Mouse (Mus musculus) retina, adult 2 months (tissue): ENCODE data around the gene Serpina1f.
A peak's percentile ranks its signal among the peaks of the same experiment; 100 is the strongest.
"Not testable (repeated sequence)": the region's sequence is repeated elsewhere in the genome, so short reads cannot be mapped to it uniquely, and the experiment has no call there.

ENCODE experiments used
- DNase-seq: peaks from one replicate; pipeline ENCODE4 v3.0.0-alpha.2; 2012; ENCODE audit warnings: low read depth, low spot score

The Serpina1f gene

DNA sequence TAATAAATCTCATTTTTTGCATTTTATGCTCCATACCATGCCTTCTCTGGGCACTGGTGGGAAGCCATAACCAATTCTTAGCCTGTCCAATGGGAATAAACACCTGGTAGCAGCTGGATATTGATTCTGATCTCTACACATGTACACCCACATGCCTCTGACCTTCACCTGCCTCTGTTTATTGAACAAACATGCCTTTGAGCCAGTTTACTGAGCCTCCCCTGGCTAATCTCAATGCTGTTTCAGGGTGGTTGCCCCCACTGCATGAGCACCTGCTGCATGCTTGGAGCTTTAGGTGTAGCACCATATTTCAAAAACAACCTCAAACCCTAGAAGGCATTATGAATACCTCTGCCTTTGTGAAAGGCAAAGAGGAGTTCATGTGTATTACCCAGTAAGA is 33.3 kb downstream of the Serpina1f start:
- not testable (repeated sequence) for DNase-seq

DNA sequence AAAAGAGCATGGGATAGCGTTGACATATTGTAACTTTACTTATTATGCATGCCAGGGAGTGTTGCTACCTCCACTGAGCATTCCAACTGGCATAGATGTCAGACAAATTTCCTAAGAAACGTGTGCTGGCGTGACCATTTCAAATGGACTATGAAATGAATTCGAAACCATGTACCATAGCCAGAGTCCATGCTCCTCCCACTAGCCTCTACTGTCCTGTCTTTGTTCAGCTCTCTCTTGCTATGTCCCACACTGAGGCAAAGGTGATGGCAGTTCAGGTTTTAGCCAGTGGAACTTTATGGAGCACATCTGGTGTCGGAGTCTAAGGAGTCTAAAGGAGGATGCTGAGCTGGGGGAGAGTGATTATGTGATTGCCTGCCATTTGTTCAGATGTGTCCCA is 35.3 kb downstream of the Serpina1f start:
- no peak for DNase-seq

DNA sequence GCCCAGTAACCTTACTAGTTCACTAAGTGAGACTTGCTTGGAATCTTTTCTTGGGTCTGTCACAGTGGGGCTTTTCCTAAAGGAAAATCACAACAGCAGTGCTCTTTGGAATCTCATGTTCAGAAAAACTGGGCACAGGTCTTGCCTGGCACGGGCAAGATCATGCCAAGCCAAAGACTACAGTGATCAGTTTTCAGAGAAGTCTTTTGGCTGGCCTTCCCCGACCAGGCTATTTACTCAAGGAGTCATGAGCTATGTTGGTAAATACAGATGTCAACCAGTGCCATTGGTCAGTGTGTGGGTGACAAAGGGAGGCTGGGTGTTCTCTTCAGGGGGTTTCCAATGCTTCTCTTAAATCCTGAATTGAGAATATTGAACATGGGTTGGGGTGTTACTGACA is 36.2 kb downstream of the Serpina1f start:
- no peak for DNase-seq

DNA sequence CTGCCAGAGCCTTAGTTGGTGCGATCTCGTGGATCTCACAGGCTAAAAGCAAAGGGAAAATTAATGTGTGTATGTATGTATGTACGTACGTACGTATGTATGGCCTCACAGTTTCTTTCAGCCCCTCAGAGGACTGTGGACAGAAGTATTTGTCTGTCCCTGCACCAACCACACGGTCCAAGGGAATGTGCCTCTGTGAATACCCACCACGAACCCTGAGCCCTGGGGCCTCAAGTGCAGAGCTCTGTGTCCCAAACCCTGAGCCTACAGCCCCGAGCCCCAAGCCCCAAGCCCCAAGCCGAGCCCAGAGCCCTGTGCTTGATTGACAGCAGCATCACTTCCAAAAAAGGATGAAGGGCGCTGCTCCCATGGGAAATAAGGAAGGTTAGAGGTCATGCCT is 37.3 kb downstream of the Serpina1f start:
- no peak for DNase-seq

DNA sequence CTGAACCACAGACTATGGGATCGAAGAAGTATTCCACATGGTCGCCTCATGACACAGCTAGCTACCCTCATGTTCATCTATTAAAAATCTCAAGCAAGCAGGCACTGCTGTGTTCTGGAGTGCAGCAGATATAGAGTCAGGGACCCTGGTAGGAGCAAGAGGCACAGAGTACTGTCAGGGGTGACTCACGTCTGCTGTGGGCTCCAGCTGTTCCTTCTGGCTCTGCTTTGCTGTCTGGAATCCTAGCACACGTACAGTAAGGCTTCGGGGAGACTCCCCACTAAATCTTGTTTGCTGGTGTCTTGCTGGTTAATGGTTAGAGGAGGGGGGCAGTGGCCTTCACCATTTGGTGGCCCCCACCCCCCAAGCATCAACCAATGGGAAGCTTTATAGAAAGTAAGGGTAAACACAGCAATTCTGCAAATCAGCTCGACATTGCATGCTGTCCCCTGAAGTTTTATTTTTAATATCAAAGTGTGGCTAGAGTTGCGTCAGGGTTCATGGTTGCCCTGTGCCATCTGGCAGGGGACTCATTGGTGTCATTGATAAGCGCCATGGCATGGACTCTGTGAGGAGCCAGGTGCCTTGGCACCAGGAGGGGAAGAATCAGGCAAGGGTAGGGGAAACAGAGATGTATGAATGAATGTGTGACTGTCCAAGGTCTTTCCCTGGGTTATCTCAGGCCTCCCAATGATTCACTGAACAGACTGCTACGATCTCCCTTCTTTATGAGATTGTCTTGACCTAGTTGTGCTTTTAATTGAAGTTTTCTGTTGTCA is 38.3 kb downstream of the Serpina1f start, which contains the start of gene Serpina6:
TSS of gene Serpina6 (minus strand) at position 365 of the 779 bp plus-strand sequence.
- no peak for DNase-seq

DNA sequence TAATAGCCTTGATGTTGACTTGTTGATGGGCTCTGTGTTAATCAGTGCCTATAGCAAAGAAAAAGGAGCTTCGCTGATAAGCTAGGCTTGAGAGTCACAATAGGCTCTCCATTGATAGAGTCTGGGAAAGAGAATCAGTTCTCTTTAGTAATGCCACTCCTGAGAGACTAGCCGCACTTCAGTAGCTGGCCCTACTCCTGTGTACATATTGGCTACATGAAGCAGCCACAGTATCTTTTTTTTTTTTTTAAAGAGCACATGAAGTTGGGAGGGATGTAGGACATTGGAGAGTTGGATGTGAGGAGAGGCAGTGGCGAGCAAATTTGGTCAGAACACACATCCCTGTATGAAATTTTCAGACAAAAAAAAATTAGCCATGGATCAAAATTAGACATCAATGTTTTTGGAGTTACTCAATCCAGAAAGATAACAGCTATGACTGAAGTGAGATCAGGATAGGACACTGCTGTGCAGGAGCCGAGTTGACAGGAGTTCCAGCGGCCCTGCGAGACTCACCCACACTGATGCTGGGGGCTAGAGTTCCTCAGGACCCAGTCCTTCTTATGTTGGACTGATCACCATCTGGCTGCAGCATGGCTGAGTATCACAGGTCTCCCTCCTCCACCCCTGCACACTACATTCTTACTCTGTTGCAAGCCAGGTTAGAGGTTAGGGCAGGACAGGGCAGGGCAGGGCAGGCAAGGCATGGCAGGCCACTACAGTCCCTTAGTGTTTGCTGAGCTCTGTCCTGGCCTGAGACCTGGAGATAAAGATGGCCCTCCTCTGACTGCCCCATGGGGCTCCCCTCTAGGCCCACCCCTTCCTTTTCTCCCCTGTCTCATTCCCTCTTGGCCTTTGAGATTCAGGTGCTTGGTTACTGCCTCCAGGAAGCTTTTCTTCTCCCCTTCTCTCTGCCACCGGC is 39.9 kb downstream of the Serpina1f start:
- DNase-seq, result no peak

DNA sequence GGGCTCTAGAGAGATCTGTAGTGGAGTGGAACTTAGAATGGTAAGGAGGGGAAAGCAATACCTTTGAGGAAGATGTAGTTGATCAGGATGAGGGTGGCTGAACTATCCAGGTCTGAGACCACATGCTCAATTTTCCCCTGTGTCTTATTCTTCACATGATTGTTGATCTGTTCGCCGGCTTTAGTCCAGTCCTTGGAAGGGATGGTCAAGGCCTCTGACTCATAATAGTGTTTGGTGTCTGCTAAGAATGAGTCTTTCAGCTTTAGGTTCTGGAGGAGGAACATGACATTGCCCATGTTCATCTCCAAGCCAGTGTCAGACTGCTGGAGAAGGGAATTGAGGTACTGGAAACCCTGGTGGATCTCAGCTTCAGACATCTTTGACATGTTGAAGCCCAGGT is 41.5 kb downstream of the Serpina1f start:
- DNase-seq, result no peak

DNA sequence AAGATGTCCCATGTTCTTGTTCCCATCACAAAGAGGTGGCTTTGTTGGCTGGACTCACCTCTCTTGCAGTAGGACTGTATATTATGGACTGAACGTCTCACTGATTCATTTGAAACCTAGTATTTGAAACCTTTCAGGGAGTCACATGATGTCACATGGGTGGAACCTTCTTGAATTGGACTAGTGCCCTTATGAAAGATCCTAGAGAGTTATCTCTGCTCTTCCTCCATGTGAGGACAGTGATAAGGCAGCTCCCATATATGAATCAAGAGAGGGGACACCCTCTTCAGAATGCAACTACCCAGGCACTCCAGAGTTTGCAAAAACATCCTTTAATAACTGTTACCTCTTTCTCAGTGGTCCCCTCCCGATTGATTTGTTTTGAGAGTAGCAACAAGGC is 49.0 kb downstream of the Serpina1f start:
- no peak for DNase-seq

DNA sequence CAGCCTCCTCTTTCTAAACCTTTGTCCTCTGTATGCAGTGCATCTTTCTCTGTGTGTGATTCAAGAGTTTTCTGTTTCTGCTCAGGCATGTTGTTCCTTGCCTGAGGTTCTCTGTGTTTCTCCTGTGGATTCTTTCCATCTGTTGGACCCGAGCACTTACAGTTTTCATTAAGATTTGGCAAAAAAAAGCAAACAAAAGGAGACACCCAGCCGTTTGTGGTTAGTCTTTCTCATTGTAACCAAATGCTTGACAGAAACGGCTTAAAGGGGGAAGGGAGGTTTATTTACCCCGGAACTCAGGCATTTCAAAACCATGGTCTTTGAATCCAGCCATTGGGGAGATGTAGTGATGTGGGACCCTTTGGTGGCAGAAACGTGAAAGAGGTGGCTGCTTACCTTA is 50.7 kb downstream of the Serpina1f start:
- DNase-seq, result no peak

DNA sequence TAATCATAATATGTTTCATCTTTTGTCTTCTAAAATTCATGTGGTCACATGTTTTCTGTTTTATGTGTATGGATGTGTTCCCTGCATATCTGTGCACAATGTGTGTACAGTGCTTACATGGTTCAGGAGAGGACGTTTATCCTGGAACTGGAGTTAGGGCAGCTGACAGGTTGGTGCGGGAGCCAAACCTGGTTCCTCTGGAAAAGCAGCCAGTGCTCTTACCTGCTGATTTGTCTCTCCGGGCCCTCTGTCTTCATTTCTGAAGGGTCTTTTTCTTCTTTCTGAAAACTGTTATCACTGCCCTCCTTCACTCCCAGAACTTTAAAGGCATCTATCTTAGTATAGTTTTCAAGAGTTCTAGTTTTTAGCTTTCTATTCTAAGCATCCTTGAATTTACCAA is 51.5 kb downstream of the Serpina1f start:
- no peak for DNase-seq

DNA sequence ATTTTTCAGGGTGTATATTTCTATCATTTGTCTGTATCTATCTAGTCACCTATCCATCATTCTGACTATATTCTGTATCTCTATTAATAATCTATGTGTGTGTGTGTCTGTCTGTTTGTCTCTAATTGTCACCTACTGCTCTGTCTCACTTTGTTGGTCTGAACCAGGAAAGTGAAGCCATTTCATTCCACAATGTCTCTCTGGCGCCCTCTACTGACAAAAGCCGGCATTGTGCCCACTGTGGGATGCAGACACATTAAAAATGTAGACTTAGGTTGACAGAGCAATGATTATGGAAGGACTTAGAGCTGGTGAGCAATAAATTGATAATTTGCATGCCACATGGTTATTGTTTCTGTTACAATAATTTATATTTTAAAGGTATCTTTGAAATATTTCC is 52.0 kb downstream of the Serpina1f start:
- DNase-seq, result peak; percentile 33
